Mouse (Mus musculus) gastrocnemius, postnatal 14 days (tissue): Measurements from ENCODE around the gene Ndufs8. TPM values are rescaled to one million over a fixed set of nuclear protein-coding genes. Genes with fewer than 3 reads are reported as not detected.
"Not testable (repeated sequence)": the region's sequence is repeated elsewhere in the genome, so short reads cannot be mapped to it uniquely, and the experiment has no call there.

Source experiments
- DNase-seq: peaks from one replicate; pipeline ENCODE4 v3.0.0; 2021; ENCODE audit warnings: mixed read lengths
- intact Hi-C: fragments of 180-260 bp; cut with DNase I; formaldehyde crosslinking; loops from one replicate; pipeline ENCODE4 v1.15.1; 2025; ENCODE audit warnings: low total_unique reads
- long read RNA-seq, 2 experiments: library from polyadenylated mRNA; stranded (forward); transcript quantifications; one replicate each; pipeline ENCODE4 v2.0.0; 2021
- total RNA-seq, 2 experiments: library from RNA; stranded (reverse); gene quantifications; 2 replicates each; pipeline ENCODE4 v1.2.3; 2021

The Ndufs8 gene
- total RNA-seq: 100 to 1,000 TPM; 206 to 256 TPM
- long read RNA-seq, experiment 1, transcript Ndufs8-201 (7 exons, 983 nt): minor isoform, 43 of 283 reads
- long read RNA-seq, experiment 1, transcript Ndufs8-203 (7 exons, 977 nt): minor isoform, 5 of 283 reads
- long read RNA-seq, experiment 1, transcript Ndufs8-205 (7 exons, 780 nt): major isoform, 210 of 283 reads
- long read RNA-seq, experiment 1, partial matches to known transcripts: 22 of 283 reads
- long read RNA-seq, experiment 1, other reads (novel, unspliced or antisense): 3 of 283 reads
- long read RNA-seq, experiment 2, transcript Ndufs8-205 (7 exons, 780 nt): major isoform, 206 of 281 reads
- long read RNA-seq, experiment 2, transcript Ndufs8-201 (7 exons, 983 nt): minor isoform, 53 of 281 reads
- long read RNA-seq, experiment 2, partial matches to known transcripts: 15 of 281 reads
- long read RNA-seq, experiment 2, other reads (novel, unspliced or antisense): 4 of 281 reads

- intact Hi-C loops: no loop called here
- DNase-seq: peak; percentile 88
Measured at GRCm38 (mm10) chr19:3912337-3913204, at the start of gene Ndufs8. TSS of gene Ndufs8 (minus strand) at chr19:3912774.

GRCm38 (mm10) chr19:3961805-3962204 is 49.2 kb upstream of the Ndufs8 start:
- intact Hi-C loops, DNase-seq: not testable (repeated sequence)

- intact Hi-C loops: no loop called here
- no peak for DNase-seq
Measured at GRCm38 (mm10) chr19:3960211-3960610, 47.6 kb upstream of the Ndufs8 start.

GRCm38 (mm10) chr19:3959030-3959429 is 46.5 kb upstream of the Ndufs8 start:
- DNase-seq: no peak
- intact Hi-C loops: no loop called here

- intact Hi-C loops: no loop called here
- DNase-seq: no peak
Measured at GRCm38 (mm10) chr19:3958470-3958869, 45.9 kb upstream of the Ndufs8 start, which contains the start of gene Aldh3b3. TSS of gene Aldh3b3 (plus strand) at chr19:3958645.

- DNase-seq, intact Hi-C loops: not testable (repeated sequence)
Measured at GRCm38 (mm10) chr19:3957296-3958036, 44.9 kb upstream of the Ndufs8 start.

- DNase-seq: no peak
- intact Hi-C loops: no loop called here
Measured at GRCm38 (mm10) chr19:3955804-3956203, 43.2 kb upstream of the Ndufs8 start.

- intact Hi-C loops: no loop called here
- no peak for DNase-seq
Measured at GRCm38 (mm10) chr19:3955033-3955432, 42.5 kb upstream of the Ndufs8 start.

GRCm38 (mm10) chr19:3952099-3952498 is 39.5 kb upstream of the Ndufs8 start:
- intact Hi-C loops: no loop called here
- no peak for DNase-seq

GRCm38 (mm10) chr19:3951461-3951860 is 38.9 kb upstream of the Ndufs8 start:
- intact Hi-C loops: no loop called here
- DNase-seq: no peak

GRCm38 (mm10) chr19:3950331-3950730 is 37.8 kb upstream of the Ndufs8 start:
- intact Hi-C loops: no loop called here
- no peak for DNase-seq

- DNase-seq: no peak
- intact Hi-C loops: no loop called here
Measured at GRCm38 (mm10) chr19:3948546-3948945, 36.0 kb upstream of the Ndufs8 start.

- intact Hi-C loops: loop anchor here (2.0 kb wide), 1 partner anchor 33 kb away; no protein-coding TSS in a partner anchor
- no peak for DNase-seq
Measured at GRCm38 (mm10) chr19:3947813-3948212, 35.2 kb upstream of the Ndufs8 start.

GRCm38 (mm10) chr19:3946715-3947114 is 34.1 kb upstream of the Ndufs8 start:
- DNase-seq: peak; percentile 59
- intact Hi-C loops: loop anchor here (2.0 kb wide), 1 partner anchor 34 kb away; no protein-coding TSS in a partner anchor

- DNase-seq: no peak
- intact Hi-C loops: loop anchor here (2.0 kb wide), 1 partner anchor 35 kb away; no protein-coding TSS in a partner anchor
Measured at GRCm38 (mm10) chr19:3945872-3946564, 33.4 kb upstream of the Ndufs8 start.

- DNase-seq: no peak
- intact Hi-C loops: no loop called here
Measured at GRCm38 (mm10) chr19:3942986-3943735, 30.6 kb upstream of the Ndufs8 start.

- DNase-seq: no peak
- intact Hi-C loops: no loop called here
Measured at GRCm38 (mm10) chr19:3942315-3942714, 29.7 kb upstream of the Ndufs8 start.
